Mouse (Mus musculus): ENCODE data around the gene Lyrm1.

DNA sequence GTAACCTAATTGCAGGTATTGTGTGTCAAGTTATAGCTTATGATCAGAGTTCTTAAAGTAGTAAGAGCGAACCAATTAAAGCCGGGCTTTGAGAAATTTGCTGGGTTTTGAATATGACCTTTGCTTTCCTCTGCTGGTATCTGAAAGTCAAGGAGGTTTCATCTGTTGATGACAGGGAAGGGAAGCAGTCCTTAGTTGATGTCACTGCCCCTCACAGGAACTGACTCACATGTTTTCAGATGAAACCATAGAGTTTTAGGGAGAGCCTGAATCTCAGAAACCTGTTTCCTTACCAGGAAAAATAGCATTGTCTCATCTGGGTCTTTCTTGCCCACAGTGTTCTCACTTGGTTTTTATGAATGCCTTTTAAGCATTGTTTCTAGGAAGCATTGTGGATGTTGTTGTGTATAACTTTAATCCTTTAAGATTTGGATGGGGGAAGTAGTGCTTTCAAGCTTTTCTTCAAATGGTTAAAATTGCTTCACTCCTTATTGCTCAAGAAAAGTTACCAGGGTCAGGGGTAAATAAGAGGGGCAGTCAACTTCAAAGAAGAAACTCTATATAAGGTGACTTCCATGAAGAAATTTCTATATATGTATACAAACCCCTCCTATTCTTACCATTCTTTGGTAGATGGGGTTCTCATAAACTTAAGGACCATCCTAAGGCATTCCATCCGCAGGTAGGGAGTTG, 11.0 kb downstream of the Lyrm1 start:
- TF ChIP-seq POLR2A (IDR thresholded peaks at IDR 0.05; ENCODE audit: extremely low read depth, insufficient read depth, low read length), result no peak
- no peak for TF ChIP-seq CTCF (IDR thresholded peaks at IDR 0.05; ENCODE audit: low read depth, low read length)

All from liver, adult 2 months (tissue).